Comparison of ENCODE assay signal across 14 mouse cellular contexts in genomic region chr7:113240438-113240837, GRCm38 (mm10). TPM values are rescaled to one million over a fixed set of nuclear protein-coding genes. Genes with fewer than 3 reads are reported as not detected.
DNase-seq lines count a peak whose midpoint lies in the region; ATAC-seq and TF ChIP-seq lines count a peak whose summit lies in the region.
"Had no signal": no experiment of that assay in that cellular context is flagged by ENCODE, and none has a peak within 500 bp of the region (broad histone marks: within the 10 kb centered on the region; RNA-seq: fewer than 3 reads in every experiment).

No protein-coding gene starts in this region.

- TF ChIP-seq CTCF in gastrocnemius, adult 2 months (IDR thresholded peaks at IDR 0.05), result no peak
- no peak for TF ChIP-seq CTCF in lung, embryonic 14.5 days (IDR thresholded peaks at IDR 0.05; ENCODE audit: low read depth)
- no peak for TF ChIP-seq CTCF in lung, postnatal 0 days (IDR thresholded peaks at IDR 0.05)

- no peaks in the 10 kb centered on the region for H3K36me3 ChIP-seq in lung, embryonic 14.5 days (ENCODE audit: insufficient read depth)
- H3K36me3 ChIP-seq in lung, postnatal 0 days (ENCODE audit: insufficient read depth, low read length), result no peaks in the 10 kb centered on the region
- H3K36me3 ChIP-seq in stomach, embryonic 16.5 days (ENCODE audit: control insufficient read depth, insufficient read depth, low read length), result no peaks in the 10 kb centered on the region
- H3K36me3 ChIP-seq: hindbrain, embryonic 12.5 days; midbrain, embryonic 10.5 days had no signal

- H3K27me3 ChIP-seq in lung, embryonic 14.5 days (ENCODE audit: insufficient read depth, low read length), result no peaks in the 10 kb centered on the region
- H3K27me3 ChIP-seq in lung, postnatal 0 days (replicated peaks; ENCODE audit: insufficient read depth, low read length), result no peaks in the 10 kb centered on the region
- no peaks in the 10 kb centered on the region for H3K27me3 ChIP-seq in stomach, embryonic 16.5 days (ENCODE audit: control insufficient read depth, insufficient read depth, low read length)
- H3K27me3 ChIP-seq: hindbrain, embryonic 12.5 days had no signal

- no peak for TF ChIP-seq EP300 in lung, postnatal 0 days (IDR thresholded peaks at IDR 0.05)

- no peak overlapping the region for H3K4me3 ChIP-seq in gastrocnemius, adult 2 months
- H3K4me3 ChIP-seq in lung, embryonic 14.5 days (ENCODE audit: low read depth, low read length), result no peak overlapping the region
- H3K4me3 ChIP-seq in lung, postnatal 0 days (ENCODE audit: low read depth, low read length), result no peak overlapping the region
- H3K4me3 ChIP-seq in stomach, embryonic 16.5 days (replicated peaks; ENCODE audit: low read length), result no peak overlapping the region
- H3K4me3 ChIP-seq: hindbrain, embryonic 12.5 days; midbrain, embryonic 10.5 days had no signal

- 41% methylated on average over 1 of the region's 1 CpGs for WGBS in lung, embryonic 14.5 days
- WGBS in lung, postnatal 0 days, result 24% methylated on average over 1 of the region's 1 CpGs
- 41% methylated on average over 1 of the region's 1 CpGs for WGBS in stomach, embryonic 16.5 days

- peak overlapping the region; percentile 71; the same call in 1 of the 2 replicates for H3K27ac ChIP-seq in gastrocnemius, adult 2 months
- H3K27ac ChIP-seq in lung, embryonic 14.5 days (ENCODE audit: low read depth), result peak overlapping the region; percentile 81
- peak overlapping the region; percentile 63 for H3K27ac ChIP-seq in lung, postnatal 0 days (ENCODE audit: low read length)
- peak overlapping the region; percentile 73 for H3K27ac ChIP-seq in stomach, embryonic 16.5 days (ENCODE audit: low read length)
- H3K27ac ChIP-seq: hindbrain, embryonic 12.5 days; midbrain, embryonic 10.5 days had no signal

- H3K4me2 ChIP-seq in lung, embryonic 14.5 days, result no peak overlapping the region
- H3K4me2 ChIP-seq in lung, postnatal 0 days (replicated peaks; ENCODE audit: low read depth, low read length), result no peak overlapping the region
- peak overlapping the region; percentile 16; the same call in 1 of the 2 replicates for H3K4me2 ChIP-seq in stomach, embryonic 16.5 days (ENCODE audit: low read depth, low read length)
- H3K4me2 ChIP-seq: hindbrain, embryonic 12.5 days had no signal

- no peak for DNase-seq in gastrocnemius, adult 2 months
- DNase-seq in gastrocnemius, postnatal 4 days (ENCODE audit: low spot score in 2 of 2), result no peak
- peak; percentile 75 for DNase-seq in lung, embryonic 14.5 days
- DNase-seq in lung, postnatal 25 days (ENCODE audit: low spot score), result no peak
- DNase-seq in lung, postnatal 0 days (ENCODE audit: low spot score), result no peak
- DNase-seq in left cerebral cortex, postnatal 4 days, result no peak
- DNase-seq: cerebellum, adult 8-10 months; kidney, adult 18-20 months; layer of hippocampus, adult 9-11 months; thymus, adult 2 months had no signal

- intact Hi-C loops in gastrocnemius, adult 2 months (cut with DNase I), result no loop called here
- intact Hi-C loops in left cerebral cortex, postnatal 4 days (cut with DNase I), result no loop called here

- ATAC-seq in lung, embryonic 14.5 days (ENCODE audit: insufficient read depth), result peak; percentile 39; the same call in 1 of the 2 replicates
- no peak for ATAC-seq in lung, postnatal 0 days
- ATAC-seq in stomach, embryonic 16.5 days (ENCODE audit: insufficient read depth, low FRiP score), result no peak
- ATAC-seq in granulocyte monocyte progenitor cell, adult 5-6 weeks (replicated peaks; ENCODE audit: poor library complexity, severe bottlenecking), result no peak

- H3K9ac ChIP-seq in lung, embryonic 14.5 days, result no peak overlapping the region
- H3K9ac ChIP-seq in lung, postnatal 0 days (replicated peaks; ENCODE audit: low read depth), result no peak overlapping the region
- H3K9ac ChIP-seq in stomach, embryonic 16.5 days (ENCODE audit: low read length), result no peak overlapping the region
- H3K9ac ChIP-seq: hindbrain, embryonic 12.5 days had no signal

- peaks cover 24% of the 10 kb centered on the region for H3K4me1 ChIP-seq in lung, embryonic 14.5 days (ENCODE audit: insufficient read depth)
- H3K4me1 ChIP-seq in lung, postnatal 0 days (ENCODE audit: insufficient read depth, low read depth, low read length), result peaks cover 18% of the 10 kb centered on the region; the same call in 1 of the 2 replicates
- peaks cover 36% of the 10 kb centered on the region for H3K4me1 ChIP-seq in stomach, embryonic 16.5 days (ENCODE audit: control insufficient read depth, insufficient read depth, low read length)
- H3K4me1 ChIP-seq: midbrain, embryonic 10.5 days had no signal

- no peaks in the 10 kb centered on the region for H3K9me3 ChIP-seq in lung, embryonic 14.5 days (ENCODE audit: low read depth, low read length)
- H3K9me3 ChIP-seq in lung, postnatal 0 days (ENCODE audit: low read length), result no peaks in the 10 kb centered on the region
- no peaks in the 10 kb centered on the region for H3K9me3 ChIP-seq in stomach, embryonic 16.5 days (replicated peaks; ENCODE audit: control insufficient read depth, low read length)
- H3K9me3 ChIP-seq: hindbrain, embryonic 12.5 days; midbrain, embryonic 10.5 days had no signal

RNA-seq across cellular contexts. Expression of gene Arntl, which starts 33.2 kb away (rescaled TPM):
- 10 to 100 TPM; 17.6 to 39.4 TPM for total RNA-seq in gastrocnemius, adult 2 months (2021)
- 10 to 100 TPM in 1 of 2 experiments, 1 to 10 TPM in 1; 9.0 to 10.7 TPM for total RNA-seq in gastrocnemius, postnatal 4 days (2021)
- polyA plus RNA-seq in lung, embryonic 14.5 days (2014; fragmentation: Nextera tagmentation; extraction: Ambion mirVana), result 10.3 and 10.6 TPM in 2 replicates
- 12.7 and 13.4 TPM in 2 replicates for polyA plus RNA-seq in lung, postnatal 0 days (2015; fragmentation: Nextera tagmentation; extraction: Ambion mirVana)
- 14.1 TPM in 2 replicates for polyA plus RNA-seq in stomach, embryonic 16.5 days (2015; fragmentation: Nextera tagmentation; extraction: Ambion mirVana)
- total RNA-seq in left cerebral cortex, postnatal 4 days (2021), result 10 to 100 TPM; 35.3 to 39.0 TPM
- total RNA-seq in granulocyte monocyte progenitor cell, adult 5-6 weeks (2014; fragmentation: Nextera tagmentation), result 6.0 and 6.9 TPM in 2 replicates
- 11.8 TPM in 2 replicates for total RNA-seq in granulocyte monocyte progenitor cell, adult 5-6 weeks (2017)
